Mouse (Mus musculus) testis, adult 2 months (tissue): ENCODE data around the gene Pcp4l1.

Experiments
- CTCF ChIP-seq: fragments of 200-500 bp; IDR thresholded peaks from 2 replicates; pipeline ENCODE4 v1.5.1; 2012; ENCODE audit warnings: low read depth, mild to moderate bottlenecking, inconsistent platforms, low read length, moderate library complexity; ENCODE audit not compliant: control insufficient read depth, insufficient read depth, insufficient replicate concordance
- POLR2A ChIP-seq: fragments of 200-500 bp; IDR thresholded peaks from 2 replicates; pipeline ENCODE4 v1.6.1; 2012; ENCODE audit warnings: low read depth, mild to moderate bottlenecking, inconsistent platforms, low read length, moderate library complexity; ENCODE audit not compliant: control insufficient read depth

DNA sequence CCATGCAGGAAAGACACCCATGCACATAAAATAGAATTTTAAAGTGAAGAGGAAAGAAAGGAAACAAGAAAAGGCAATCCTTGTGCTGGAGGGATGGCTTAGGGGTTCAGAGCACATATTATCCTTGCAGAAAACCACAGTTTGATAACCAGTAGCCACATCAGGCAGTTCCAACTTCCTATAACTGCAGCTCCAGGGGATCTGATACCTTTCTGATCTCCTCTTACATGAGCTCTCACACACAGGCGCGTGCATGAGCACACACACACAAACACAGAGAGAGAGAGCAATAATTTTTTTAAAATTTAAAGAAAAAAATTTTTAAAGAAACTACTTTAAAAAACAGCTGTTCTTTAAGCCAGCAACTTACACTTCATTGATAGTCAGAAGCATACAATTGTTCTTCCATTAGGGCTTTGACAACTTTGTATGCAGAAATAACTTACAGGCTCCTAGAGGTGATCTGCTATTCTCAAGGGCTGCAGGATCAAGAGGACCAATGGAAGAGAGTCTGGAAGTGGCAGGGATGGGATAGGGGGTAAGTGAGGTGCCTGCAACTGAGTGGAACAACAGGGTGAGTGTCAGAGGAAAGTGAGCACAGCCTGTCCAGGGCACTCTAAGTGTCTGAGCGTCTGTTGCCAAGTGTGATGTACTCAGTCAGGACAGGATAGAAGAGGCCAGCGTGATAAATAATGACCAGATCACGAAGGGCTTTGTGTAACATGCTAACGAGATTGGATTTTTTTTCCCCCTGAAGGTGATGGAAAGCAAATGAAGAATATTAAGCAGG lies 9.8 kb upstream of the Pcp4l1 start:
- no peak for TF ChIP-seq CTCF
- TF ChIP-seq POLR2A, result no peak
